In the genomic region with DNA sequence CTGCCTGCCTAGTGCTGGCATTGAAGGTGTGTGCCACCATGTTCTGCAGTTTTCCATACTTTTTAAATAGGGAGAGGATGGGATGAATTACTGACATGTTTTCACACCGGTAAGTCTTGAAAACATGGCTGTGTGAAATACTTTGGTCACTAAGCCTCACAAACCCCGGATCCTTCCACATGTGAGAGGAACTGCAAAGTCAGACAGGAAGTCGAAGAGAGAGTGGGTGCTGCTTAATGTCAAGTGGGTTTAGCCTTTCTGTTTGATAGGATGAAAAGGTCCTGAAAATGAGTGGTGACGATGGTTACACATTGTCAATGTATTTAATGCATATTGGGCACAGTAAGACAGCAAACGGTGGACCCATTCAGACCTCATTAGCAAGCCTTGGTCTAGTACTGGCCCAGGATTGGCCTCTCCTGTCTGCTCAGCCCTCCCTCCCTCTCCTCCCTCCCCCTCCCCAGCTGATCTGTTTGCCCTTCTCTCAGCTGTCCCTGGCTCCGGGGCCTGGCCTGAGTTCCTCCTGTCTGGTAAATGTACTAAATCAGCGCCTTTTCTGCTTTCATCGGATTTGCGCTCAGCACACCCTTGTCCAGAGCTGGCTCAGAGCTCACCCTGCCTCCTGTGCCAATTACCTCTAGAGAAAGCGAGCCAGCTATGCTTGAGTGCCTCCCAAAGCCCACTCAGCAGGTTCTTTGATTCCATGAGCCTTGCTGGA, we compare ENCODE assay signal across 9 mouse cellular contexts. TPM values are rescaled to one million over a fixed set of nuclear protein-coding genes. Genes with fewer than 3 reads are reported as not detected.
DNase-seq lines count a peak whose midpoint lies in the region; ATAC-seq and TF ChIP-seq lines count a peak whose summit lies in the region.
"Had no signal": no experiment of that assay in that cellular context is flagged by ENCODE, and none has a peak within 500 bp of the region (broad histone marks: within the 10 kb centered on the region; RNA-seq: fewer than 3 reads in every experiment).

No protein-coding gene starts in this region.

- H3K36me3 ChIP-seq in stomach, embryonic 14.5 days (ENCODE audit: control insufficient read depth, insufficient read depth, low read length) = no peaks in the 10 kb centered on the region
- H3K36me3 ChIP-seq in stomach, postnatal 0 days (ENCODE audit: control insufficient read depth, insufficient read depth, low read length) = no peaks in the 10 kb centered on the region
- no peaks in the 10 kb centered on the region for H3K36me3 ChIP-seq in forebrain, embryonic 12.5 days (replicated peaks)
- no peaks in the 10 kb centered on the region for H3K36me3 ChIP-seq in kidney, embryonic 14.5 days (ENCODE audit: control insufficient read depth, insufficient read depth, low read length)

- H3K4me2 ChIP-seq in stomach, embryonic 14.5 days (replicated peaks; ENCODE audit: low read depth, low read length) = no peak overlapping the region
- H3K4me2 ChIP-seq in stomach, postnatal 0 days (replicated peaks; ENCODE audit: low read depth) = no peak overlapping the region
- peak overlapping the region; percentile 10; the same call in 1 of the 2 replicates for H3K4me2 ChIP-seq in forebrain, embryonic 12.5 days
- H3K4me2 ChIP-seq in kidney, embryonic 14.5 days (replicated peaks; ENCODE audit: low read depth, low read length) = no peak overlapping the region

- 58% methylated on average over 10 of the region's 10 CpGs for WGBS in stomach, embryonic 14.5 days
- WGBS in stomach, postnatal 0 days = 46% methylated on average over 10 of the region's 10 CpGs
- WGBS in forebrain, embryonic 12.5 days = 22% methylated on average over 10 of the region's 10 CpGs
- WGBS in kidney, embryonic 14.5 days = 49% methylated on average over 10 of the region's 10 CpGs

- no peak for TF ChIP-seq EP300 in stomach, postnatal 0 days (optimal IDR thresholded peaks at IDR 0.05)

- H3K27me3 ChIP-seq in stomach, embryonic 14.5 days (ENCODE audit: control insufficient read depth, insufficient read depth, low read length) = no peaks in the 10 kb centered on the region
- H3K27me3 ChIP-seq in stomach, postnatal 0 days (ENCODE audit: control insufficient read depth, insufficient read depth, low read length) = no peaks in the 10 kb centered on the region
- H3K27me3 ChIP-seq in forebrain, embryonic 12.5 days = peaks cover 4% of the 10 kb centered on the region; the same call in 1 of the 2 replicates
- no peaks in the 10 kb centered on the region for H3K27me3 ChIP-seq in kidney, embryonic 14.5 days (ENCODE audit: control insufficient read depth, insufficient read depth, low read length)

- H3K9ac ChIP-seq in stomach, embryonic 14.5 days (replicated peaks; ENCODE audit: low read depth, low read length) = no peak overlapping the region
- no peak overlapping the region for H3K9ac ChIP-seq in stomach, postnatal 0 days (ENCODE audit: low read length)
- no peak overlapping the region for H3K9ac ChIP-seq in forebrain, embryonic 12.5 days
- no peak overlapping the region for H3K9ac ChIP-seq in kidney, embryonic 14.5 days (ENCODE audit: low read depth, low read length)

- H3K9me3 ChIP-seq in stomach, embryonic 14.5 days (ENCODE audit: control insufficient read depth, low read depth, low read length) = no peaks in the 10 kb centered on the region
- H3K9me3 ChIP-seq in stomach, postnatal 0 days (ENCODE audit: control insufficient read depth, low read length) = no peaks in the 10 kb centered on the region
- H3K9me3 ChIP-seq in forebrain, embryonic 12.5 days = no peaks in the 10 kb centered on the region
- no peaks in the 10 kb centered on the region for H3K9me3 ChIP-seq in kidney, embryonic 14.5 days (ENCODE audit: control insufficient read depth, low read length)

- no peaks in the 10 kb centered on the region for H3K4me1 ChIP-seq in stomach, embryonic 14.5 days (ENCODE audit: control insufficient read depth, insufficient read depth, low read length)
- H3K4me1 ChIP-seq in stomach, postnatal 0 days (replicated peaks; ENCODE audit: control insufficient read depth, insufficient read depth) = no peaks in the 10 kb centered on the region
- H3K4me1 ChIP-seq in forebrain, embryonic 12.5 days = peaks cover 14% of the 10 kb centered on the region
- no peaks in the 10 kb centered on the region for H3K4me1 ChIP-seq in kidney, embryonic 14.5 days (ENCODE audit: control insufficient read depth, insufficient read depth, low read length)

- no peak for DNase-seq in stomach, postnatal 0 days (ENCODE audit: low spot score)
- peak; percentile 70 for DNase-seq in retina, embryonic 14.5 days (ENCODE audit: low spot score)
- no peak for DNase-seq in natural killer cell, adult 2 months (ENCODE audit: low spot score in 2 of 2)
- no peak for DNase-seq in thymus, adult 18-20 months
- no peak for DNase-seq in frontal cortex, postnatal 14 days (ENCODE audit: low spot score in 2 of 2)
- DNase-seq: adrenal gland, postnatal 14 days had no signal

- ATAC-seq in stomach, embryonic 14.5 days (ENCODE audit: insufficient number of reproducible peaks, insufficient read depth, low FRiP score, low read depth) = 0 out of 2 replicates have a peak, but pooled peaks have one; percentile 37
- no peak for ATAC-seq in stomach, postnatal 0 days (ENCODE audit: low FRiP score, low TSS enrichment)
- ATAC-seq in forebrain, embryonic 12.5 days (ENCODE audit: low FRiP score) = peak; percentile 93
- ATAC-seq in kidney, embryonic 14.5 days (ENCODE audit: low FRiP score, low TSS enrichment) = peak; percentile 87

- no peak overlapping the region for H3K27ac ChIP-seq in stomach, embryonic 14.5 days (ENCODE audit: low read length)
- no peak overlapping the region for H3K27ac ChIP-seq in stomach, postnatal 0 days (replicated peaks)
- H3K27ac ChIP-seq in forebrain, embryonic 12.5 days = peak overlapping the region; percentile 60
- H3K27ac ChIP-seq in kidney, embryonic 14.5 days (ENCODE audit: low read depth, low read length) = no peak overlapping the region

- H3K4me3 ChIP-seq in stomach, embryonic 14.5 days (ENCODE audit: low read depth, low read length) = no peak overlapping the region
- H3K4me3 ChIP-seq in stomach, postnatal 0 days (ENCODE audit: low read depth, low read length) = no peak overlapping the region
- no peak overlapping the region for H3K4me3 ChIP-seq in forebrain, embryonic 12.5 days (replicated peaks)
- no peak overlapping the region for H3K4me3 ChIP-seq in kidney, embryonic 14.5 days (ENCODE audit: low read length)

- TF ChIP-seq CTCF in stomach, postnatal 0 days (IDR thresholded peaks at IDR 0.05; ENCODE audit: low read depth) = no peak

RNA-seq across cellular contexts. Expression of a gene that starts 6.7 kb away (rescaled TPM):
- 2.2 and 2.6 TPM in 2 replicates for polyA plus RNA-seq in stomach, embryonic 14.5 days (2014; fragmentation: Nextera tagmentation; extraction: Ambion mirVana)
- polyA plus RNA-seq in stomach, postnatal 0 days (2015; fragmentation: Nextera tagmentation; extraction: Ambion mirVana) = 0.92 and 1.1 TPM in 2 replicates
- 6.6 and 6.9 TPM in 2 replicates for polyA plus RNA-seq in forebrain, embryonic 12.5 days (2016; fragmentation: Nextera tagmentation; extraction: Ambion mirVana)
- polyA plus RNA-seq in kidney, embryonic 14.5 days (2014; fragmentation: Nextera tagmentation; extraction: Ambion mirVana) = 2.5 and 4.2 TPM in 2 replicates
